Mouse (Mus musculus) adrenal gland, postnatal 14 days (tissue): ENCODE results near the gene Olfr577. TPM values are rescaled to one million over a fixed set of nuclear protein-coding genes. Genes with fewer than 3 reads are reported as not detected.

ENCODE experiments used
- DNase-seq: peaks from one replicate; pipeline ENCODE4 v3.0.0; 2021; ENCODE audit warnings: mixed read lengths
- long read RNA-seq, 2 experiments: library from polyadenylated mRNA; stranded (forward); transcript quantifications; one replicate each; pipeline ENCODE4 v2.0.0; 2021
- total RNA-seq: library from RNA; stranded (reverse); gene quantifications from 2 replicates; pipeline ENCODE4 v1.2.3, GENCODE M21; 2021

Gene Olfr577
- not detected in 2 replicates for total RNA-seq
- long read RNA-seq, experiment 1: 0 reads
- long read RNA-seq, experiment 2: 0 reads

- DNase-seq: no peak
Observed at GRCm38 (mm10) chr7:102975843-102976242, at the start of gene Olfr577. Olfr577 (minus strand) TSS chr7:102975943.

GRCm38 (mm10) chr7:102989224-102989623 lies 13.5 kb upstream of the Olfr577 start, which contains the start of gene Olfr578:
Olfr578 (minus strand) TSS chr7:102989324.
- no peak for DNase-seq

GRCm38 (mm10) chr7:102974399-102974798 lies 1.3 kb downstream of the Olfr577 start:
- DNase-seq: no peak

GRCm38 (mm10) chr7:102962360-102962759 lies 13.4 kb downstream of the Olfr577 start, which contains the start of gene Olfr576:
Olfr576 (plus strand) TSS chr7:102962660.
- DNase-seq: no peak

- no peak for DNase-seq
Observed at GRCm38 (mm10) chr7:102958593-102958992, 17.1 kb downstream of the Olfr577 start, which contains the start of gene Olfr575. Olfr575 (minus strand) TSS chr7:102958775.

- no peak for DNase-seq
Observed at GRCm38 (mm10) chr7:102958137-102958536, 17.6 kb downstream of the Olfr577 start.

GRCm38 (mm10) chr7:102950732-102951131 lies 25.0 kb downstream of the Olfr577 start:
- no peak for DNase-seq

GRCm38 (mm10) chr7:102948167-102948566 lies 27.6 kb downstream of the Olfr577 start, which contains the start of gene Olfr574:
Olfr574 (plus strand) TSS chr7:102948467.
- no peak for DNase-seq

GRCm38 (mm10) chr7:102943417-102943816 lies 32.3 kb downstream of the Olfr577 start:
- no peak for DNase-seq

- DNase-seq: no peak
Observed at GRCm38 (mm10) chr7:102942475-102942874, 33.3 kb downstream of the Olfr577 start, which contains the start of gene Olfr573-ps1. Olfr573-ps1 (minus strand) TSS chr7:102942575.

- no peak for DNase-seq
Observed at GRCm38 (mm10) chr7:102927105-102927504, 48.6 kb downstream of the Olfr577 start.

GRCm38 (mm10) chr7:102924109-102924508 lies 51.6 kb downstream of the Olfr577 start, which contains the start of gene Olfr572:
Olfr572 (plus strand) TSS chr7:102924409.
- DNase-seq: no peak

Other genes with a start within 250 kb of the Olfr577 start
- gene Olfr559, start 248.5 kb downstream of the Olfr577 start, total RNA-seq: not detected in 2 replicates
- gene Olfr560, start 216.6 kb downstream of the Olfr577 start, total RNA-seq: not detected in 2 replicates
- gene Olfr78, start 216.5 kb downstream of the Olfr577 start, total RNA-seq: 0.82 and 1.8 TPM in 2 replicates
- gene Olfr561, start 204.7 kb downstream of the Olfr577 start, total RNA-seq: not detected in 2 replicates
- gene Olfr564, start 172.5 kb downstream of the Olfr577 start, total RNA-seq: not detected in 2 replicates
- gene Olfr566, start 117.2 kb downstream of the Olfr577 start, total RNA-seq: not detected in 2 replicates
- gene Olfr568, start 98.8 kb downstream of the Olfr577 start, total RNA-seq: not detected in 2 replicates
- gene Olfr569, start 85.1 kb downstream of the Olfr577 start, total RNA-seq: not detected in 2 replicates
- gene Olfr570, start 81.4 kb downstream of the Olfr577 start, total RNA-seq: not detected in 2 replicates
- gene Olfr571, start 58.4 kb downstream of the Olfr577 start, total RNA-seq: not detected in 2 replicates
- not detected in 2 replicates for gene Olfr572, start 51.5 kb downstream of the Olfr577 start, total RNA-seq
- not detected in 2 replicates for gene Olfr573-ps1, start 33.4 kb downstream of the Olfr577 start, total RNA-seq
- gene Olfr574, start 27.5 kb downstream of the Olfr577 start, total RNA-seq: not detected in 2 replicates
- not detected in 2 replicates for gene Olfr575, start 17.2 kb downstream of the Olfr577 start, total RNA-seq
- gene Olfr576, start 13.3 kb downstream of the Olfr577 start, total RNA-seq: not detected in 2 replicates
- not detected in 2 replicates for gene Olfr578, start 13.4 kb upstream of the Olfr577 start, total RNA-seq
- not detected in 2 replicates for gene Olfr582, start 62.1 kb upstream of the Olfr577 start, total RNA-seq
- not detected in 2 replicates for gene Olfr583, start 75.4 kb upstream of the Olfr577 start, total RNA-seq
- not detected in 2 replicates for gene Olfr584, start 105.9 kb upstream of the Olfr577 start, total RNA-seq
- gene Olfr585, start 121.8 kb upstream of the Olfr577 start, total RNA-seq: not detected in 2 replicates
- not detected in 2 replicates for gene Olfr586, start 149.7 kb upstream of the Olfr577 start, total RNA-seq
- not detected in 2 replicates for gene Olfr588-ps1, start 164.9 kb upstream of the Olfr577 start, total RNA-seq
- gene Olfr589, start 180.4 kb upstream of the Olfr577 start, total RNA-seq: not detected in 2 replicates
- gene Olfr591, start 202.4 kb upstream of the Olfr577 start, total RNA-seq: not detected in 2 replicates
- not detected in 2 replicates for gene Olfr592, start 208.9 kb upstream of the Olfr577 start, total RNA-seq
- gene Olfr593, start 235.9 kb upstream of the Olfr577 start, total RNA-seq: not detected in 2 replicates
- not detected in 2 replicates for gene Olfr594, start 241.1 kb upstream of the Olfr577 start, total RNA-seq